Mouse (Mus musculus): ENCODE results near the gene Stub1.

The Stub1 gene

GRCm38 (mm10) chr17:25791843-25792527 lies 41.2 kb downstream of the Stub1 start:
- CTCF ChIA-PET: interaction anchor here (1.3 kb wide), 1 partner anchor 19 kb away, joined by 15 read pairs; the partner anchor contains the start of gene Narfl

GRCm38 (mm10) chr17:25791320-25791842 lies 41.8 kb downstream of the Stub1 start:
- CTCF ChIA-PET: interaction anchor here (0.5 kb wide), 1 partner anchor 1149 kb away, joined by 3 read pairs; no protein-coding TSS in a partner anchor

GRCm38 (mm10) chr17:25786781-25787504 lies 46.3 kb downstream of the Stub1 start:
- CTCF ChIA-PET: no interaction called here

- CTCF ChIA-PET: no interaction called here
Measured at GRCm38 (mm10) chr17:25786280-25786679, 46.9 kb downstream of the Stub1 start, which contains the start of gene Ccdc78. Gene Ccdc78 (plus strand): TSS chr17:25786580.

GRCm38 (mm10) chr17:25785281-25785745 lies 47.9 kb downstream of the Stub1 start, which contains the start of gene Haghl:
Gene Haghl (minus strand): TSS chr17:25785673.
- CTCF ChIA-PET: no interaction called here

GRCm38 (mm10) chr17:25783861-25784574 lies 49.2 kb downstream of the Stub1 start:
- CTCF ChIA-PET: no interaction called here

GRCm38 (mm10) chr17:25783086-25783485 lies 50.1 kb downstream of the Stub1 start:
- CTCF ChIA-PET: no interaction called here

- CTCF ChIA-PET: no interaction called here
Measured at GRCm38 (mm10) chr17:25781339-25781738, 51.9 kb downstream of the Stub1 start.
